Mouse (Mus musculus) olfactory bulb, adult 2 months (tissue): Measurements from ENCODE around the gene Tssk2. TPM values are rescaled to one million over a fixed set of nuclear protein-coding genes. Genes with fewer than 3 reads are reported as not detected.
A peak's percentile ranks its signal among the peaks of the same experiment; 100 is the strongest.

Experiments
- H3K27ac ChIP-seq: fragments of 200-500 bp; 2 replicates; pipeline ENCODE4 v1.5.1; 2012; ENCODE audit warnings: low read depth, low read length; ENCODE audit not compliant: insufficient read depth
- H3K4me1 ChIP-seq: fragments of 200-500 bp; 2 replicates; pipeline ENCODE4 v1.6.1; 2012; ENCODE audit warnings: low read length; ENCODE audit not compliant: control insufficient read depth, insufficient read depth
- H3K4me3 ChIP-seq: fragments of 200-500 bp; 2 replicates; pipeline ENCODE4 v1.5.1; 2012; ENCODE audit warnings: mild to moderate bottlenecking, low read depth, low read length, moderate library complexity; ENCODE audit not compliant: insufficient read depth
- CTCF ChIP-seq: fragments of 200-500 bp; IDR thresholded peaks from 2 replicates; pipeline ENCODE4 v1.5.1; 2012; ENCODE audit warnings: low read depth, mild to moderate bottlenecking, low read length, moderate library complexity; ENCODE audit not compliant: insufficient read depth
- POLR2A ChIP-seq: fragments of 200-500 bp; IDR thresholded peaks from 2 replicates; pipeline ENCODE4 v1.6.1; 2012; ENCODE audit warnings: mild to moderate bottlenecking, low read depth, low read length, moderate library complexity; ENCODE audit not compliant: insufficient read depth
- WGBS: fragments of 180-500 bp; shearing (Covaris S2); methylation state at CpG from one replicate; pipeline ENCODE4 v1.1.7; 2018; 5-methylcytosine and 5-hydroxymethylcytosine counted together
- polyA plus RNA-seq: library from polyadenylated mRNA; stranded (reverse); fragments of >200 nt; gene quantifications from 2 replicates; pipeline ENCODE4 v1.2.4, GENCODE M21; 2012; ENCODE audit warnings: low replicate concordance; ENCODE audit not compliant: missing spikeins, insufficient read depth, insufficient read length

Tssk2 gene
- polyA plus RNA-seq, 1 experiment: not detected

- no peak overlapping the region for H3K4me3 ChIP-seq
- WGBS: 65% methylated on average over 3 of the region's 3 CpGs
Observed at GRCm38 (mm10) chr16:17934445-17934910, 36.0 kb downstream of the Tssk2 start.

GRCm38 (mm10) chr16:17936776-17937175 lies 38.3 kb downstream of the Tssk2 start:
- H3K4me3 ChIP-seq: no peak overlapping the region
- H3K4me1 ChIP-seq: no peaks in the 10 kb centered on the region
- WGBS: 85% methylated on average over 10 of the region's 10 CpGs
- no peak overlapping the region for H3K27ac ChIP-seq
- no peak for TF ChIP-seq POLR2A
- no peak for TF ChIP-seq CTCF

More at GRCm38 (mm10) chr16:17934445-17934910, 36.0 kb downstream of the Tssk2 start:
- TF ChIP-seq CTCF: no peak
- TF ChIP-seq POLR2A: no peak
- no peaks in the 10 kb centered on the region for H3K4me1 ChIP-seq
- no peak overlapping the region for H3K27ac ChIP-seq

GRCm38 (mm10) chr16:17938187-17938586 lies 39.8 kb downstream of the Tssk2 start:
- WGBS: 91% methylated on average over 7 of the region's 7 CpGs
- Histone ChIP-seq H3K4me1 (no peaks in the 10 kb centered on the region), H3K4me3 (no peak overlapping the region), H3K27ac (no peak overlapping the region)
- TF ChIP-seq CTCF (no peak), POLR2A (no peak)

GRCm38 (mm10) chr16:17938821-17939220 lies 40.4 kb downstream of the Tssk2 start:
- TF ChIP-seq CTCF: peak; percentile 59
- TF ChIP-seq POLR2A: no peak
- Histone ChIP-seq H3K4me3 (no peak overlapping the region), H3K27ac (no peak overlapping the region), H3K4me1 (peaks cover 2% of the 10 kb centered on the region; the same call in 1 of the 2 replicates)
- 18% methylated on average over 7 of the region's 7 CpGs for WGBS

- WGBS: 43% methylated on average over 9 of the region's 9 CpGs
- Histone ChIP-seq H3K4me3 (no peak overlapping the region), H3K27ac (no peak overlapping the region), H3K4me1 (peaks cover 2% of the 10 kb centered on the region; the same call in 1 of the 2 replicates)
- TF ChIP-seq POLR2A (no peak), CTCF (no peak)
Observed at GRCm38 (mm10) chr16:17939255-17939751, 40.9 kb downstream of the Tssk2 start.

- WGBS: 60% methylated on average over 8 of the region's 8 CpGs
- no peak for TF ChIP-seq CTCF
- no peak for TF ChIP-seq POLR2A
- Histone ChIP-seq H3K27ac (no peak overlapping the region), H3K4me1 (peaks cover 9% of the 10 kb centered on the region), H3K4me3 (no peak overlapping the region)
Observed at GRCm38 (mm10) chr16:17943466-17943865, 45.0 kb downstream of the Tssk2 start.

GRCm38 (mm10) chr16:17945081-17945831 lies 46.8 kb downstream of the Tssk2 start:
- WGBS: 44% methylated on average over 7 of the region's 7 CpGs
- Histone ChIP-seq H3K4me3 (no peak overlapping the region), H3K27ac (no peak overlapping the region), H3K4me1 (peaks cover 9% of the 10 kb centered on the region)
- TF ChIP-seq POLR2A: no peak
- TF ChIP-seq CTCF: no peak

- WGBS: 34% methylated on average over 2 of the region's 2 CpGs
- Histone ChIP-seq H3K4me1 (peaks cover 7% of the 10 kb centered on the region), H3K27ac (no peak overlapping the region), H3K4me3 (no peak overlapping the region)
- no peak for TF ChIP-seq POLR2A
- TF ChIP-seq CTCF: no peak
Observed at GRCm38 (mm10) chr16:17949421-17949877, 51.0 kb downstream of the Tssk2 start.

Other genes with a start within 250 kb of the Tssk2 start
- gene Med15, start 165.7 kb upstream of the Tssk2 start, polyA plus RNA-seq: not detected in 2 replicates
- not detected in 2 replicates for gene Klhl22, start 139.0 kb upstream of the Tssk2 start, polyA plus RNA-seq
- not detected in 2 replicates for gene Scarf2, start 101.4 kb upstream of the Tssk2 start, polyA plus RNA-seq
- gene B830017H08Rik, start 65.5 kb upstream of the Tssk2 start, polyA plus RNA-seq: not detected in 2 replicates
- gene Car15, start 60.3 kb upstream of the Tssk2 start, polyA plus RNA-seq: not detected in 2 replicates
- not detected in 2 replicates for gene Gm20518, start 7.0 kb upstream of the Tssk2 start, polyA plus RNA-seq
- not detected in 2 replicates for gene Tssk1, start 4.4 kb upstream of the Tssk2 start, polyA plus RNA-seq
- not detected in 2 replicates for gene Dgcr2, start 75 bp upstream of the Tssk2 start, polyA plus RNA-seq
- gene Ess2, start 12.7 kb downstream of the Tssk2 start, polyA plus RNA-seq: not detected in 2 replicates
- gene Gsc2, start 16.4 kb downstream of the Tssk2 start, polyA plus RNA-seq: not detected in 2 replicates
- gene Slc25a1, start 29.6 kb downstream of the Tssk2 start, polyA plus RNA-seq: not detected in 2 replicates
- not detected in 2 replicates for gene Vpreb2, start 81.8 kb downstream of the Tssk2 start, polyA plus RNA-seq
- not detected in 2 replicates for gene Dgcr6, start 154.2 kb downstream of the Tssk2 start, polyA plus RNA-seq
- not detected in 2 replicates for gene Prodh, start 191.6 kb downstream of the Tssk2 start, polyA plus RNA-seq
- not detected in 2 replicates for gene Rtn4r, start 229.0 kb downstream of the Tssk2 start, polyA plus RNA-seq